Mouse (Mus musculus) T-helper 1 cell (primary cell): Measurements from ENCODE around the gene B3galt5.

Experiments used
- in situ Hi-C: fragments of 300-600 bp; cut with MboI, MseI; formaldehyde crosslinking; loops from one replicate; pipeline ENCODE4 v1.15.1; 2025; ENCODE audit warnings: high pct_unique_total_duplicates

B3galt5 gene

DNA sequence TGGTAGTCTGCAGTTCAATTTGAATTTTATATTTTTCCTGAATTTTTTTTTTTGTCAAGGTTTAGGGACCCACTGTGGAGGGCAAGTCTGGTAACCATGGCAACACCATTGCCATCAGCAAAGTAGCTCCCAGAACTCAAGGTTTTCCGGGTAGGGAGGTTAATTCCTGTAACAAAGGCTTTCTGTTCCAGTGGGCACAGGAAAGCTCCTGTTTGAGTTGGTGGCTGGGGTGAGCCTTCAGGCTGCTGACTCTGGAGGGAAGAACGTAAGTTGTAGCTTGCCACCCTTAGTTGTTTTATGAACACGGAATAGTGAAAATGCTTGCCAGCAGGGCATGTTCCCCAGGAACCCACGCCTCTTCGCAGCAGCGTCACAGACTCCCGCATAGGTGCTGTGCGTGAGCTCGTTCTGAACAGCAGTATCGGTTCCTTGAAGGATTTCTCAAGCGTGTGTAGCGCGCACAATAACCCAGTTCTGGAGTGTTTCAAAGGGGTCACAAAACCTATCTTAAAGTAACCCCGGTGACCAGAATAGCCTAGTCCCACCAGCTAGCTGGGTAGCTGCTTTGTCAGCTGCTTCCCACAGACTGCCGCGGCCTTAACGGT lies at the start of gene B3galt5:
Gene B3galt5 (plus strand): TSS at position 436 of the 605 bp plus-strand sequence.
- in situ Hi-C loops: no loop called here

DNA sequence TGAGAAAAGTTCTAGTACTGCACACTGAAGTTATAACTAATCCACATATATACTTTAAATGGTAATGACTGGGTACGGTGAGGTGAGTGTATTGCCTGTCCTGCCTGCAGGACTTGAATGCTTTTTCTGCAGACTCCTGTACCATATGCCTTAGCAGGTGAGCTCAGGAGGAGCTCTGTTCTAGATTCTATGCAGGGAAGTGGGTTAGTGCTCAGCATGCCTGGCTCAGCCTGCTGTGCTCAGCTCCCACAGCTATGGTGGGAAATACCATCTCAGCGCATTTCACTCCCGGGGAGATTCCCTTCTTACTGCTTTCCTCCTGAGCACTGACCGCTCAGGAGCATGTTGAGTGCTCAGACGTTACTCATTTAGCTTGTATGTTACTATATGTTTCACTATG lies 48.0 kb upstream of the B3galt5 start:
- in situ Hi-C loops: no loop called here

DNA sequence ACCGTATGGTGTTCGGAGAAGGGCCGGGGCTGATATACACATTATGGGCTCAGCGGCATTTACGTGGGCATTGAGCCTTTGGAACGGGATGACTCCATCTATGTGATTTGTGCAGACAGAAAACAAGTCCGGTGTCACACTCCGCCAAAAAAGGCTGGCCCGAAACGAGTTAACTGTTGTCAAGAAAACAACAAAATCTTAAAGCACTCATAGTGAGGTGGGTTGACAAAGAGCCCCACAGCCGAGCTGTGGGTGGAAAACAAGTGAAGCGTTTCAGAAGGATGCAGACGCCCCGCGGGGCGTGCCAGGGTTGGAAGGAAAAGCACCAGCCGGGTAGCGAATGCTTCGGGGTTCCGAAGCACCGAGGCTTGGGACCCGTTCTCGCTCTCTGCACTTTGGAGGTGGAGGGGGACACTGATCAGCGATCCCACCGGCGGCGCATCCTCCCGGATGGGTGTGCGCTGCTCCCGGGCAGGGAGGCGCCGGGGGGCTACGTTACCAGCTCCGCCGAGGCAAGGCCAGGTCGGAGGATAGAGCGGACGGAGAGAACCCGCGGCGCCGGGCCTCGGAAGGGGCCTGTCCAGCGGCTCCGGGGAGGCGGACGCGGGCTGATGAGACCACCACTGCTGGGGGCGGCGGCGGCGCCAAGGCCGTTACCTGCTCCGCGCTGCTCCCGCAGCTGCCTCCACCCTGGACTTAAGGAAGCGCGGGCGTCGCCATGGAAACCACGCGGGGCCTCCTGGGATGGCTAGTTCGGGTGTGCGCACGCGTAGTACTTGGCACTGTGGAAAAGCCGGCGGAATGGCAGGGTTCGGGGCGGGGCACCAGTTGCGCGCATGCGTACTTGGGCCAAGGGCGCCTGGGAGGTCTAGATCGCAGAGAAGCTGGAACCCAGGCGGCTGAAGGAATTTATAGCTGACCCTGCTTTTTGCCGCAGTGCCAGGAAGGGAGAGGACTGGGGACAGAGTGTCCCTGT lies 43.8 kb upstream of the B3galt5 start, which contains the start of gene Lca5l:
Gene Lca5l (minus strand): TSS at position 741 of the 976 bp plus-strand sequence.
- in situ Hi-C loops: no loop called here

DNA sequence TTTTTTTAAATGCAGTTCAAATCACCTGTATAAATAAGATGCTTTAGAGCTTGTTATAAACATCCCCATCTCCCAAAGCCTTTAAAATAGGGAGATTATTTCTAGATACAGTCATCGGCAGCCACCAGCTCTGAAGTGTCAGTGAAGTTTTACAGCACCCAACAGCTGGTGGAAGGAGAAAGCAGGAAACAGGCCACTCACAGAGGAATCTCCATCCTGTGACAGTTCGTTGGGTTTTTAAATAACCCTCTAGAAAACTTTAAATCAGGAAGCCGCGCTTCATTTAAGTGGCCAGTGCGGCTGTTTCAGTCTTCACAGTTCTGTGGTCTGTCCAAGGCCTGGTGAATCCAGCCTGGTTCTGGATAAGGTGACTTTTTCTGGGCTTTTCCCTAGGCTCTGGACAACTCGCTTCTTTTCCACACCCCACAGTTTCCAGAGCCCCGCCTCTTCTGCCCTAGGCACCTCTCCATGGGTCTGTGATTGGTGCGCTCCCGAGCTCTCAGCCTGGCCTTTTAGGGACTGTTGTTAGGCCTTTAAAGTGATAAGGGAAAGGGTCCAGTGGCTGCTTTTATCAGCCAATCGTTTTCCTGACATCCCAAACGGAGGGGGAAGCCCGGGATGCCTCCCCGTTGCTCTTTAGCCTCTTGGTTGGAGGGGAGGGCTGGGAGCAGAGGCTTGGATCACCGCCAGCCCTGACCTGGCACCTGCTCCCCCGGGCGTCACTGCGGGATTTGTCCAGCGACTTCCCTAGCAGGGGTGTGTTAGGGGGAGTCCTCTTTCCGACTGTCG lies 35.5 kb upstream of the B3galt5 start, which contains the start of gene Sh3bgr:
Gene Sh3bgr (plus strand): TSS at position 538 of the 789 bp plus-strand sequence.
- in situ Hi-C loops: no loop called here

DNA sequence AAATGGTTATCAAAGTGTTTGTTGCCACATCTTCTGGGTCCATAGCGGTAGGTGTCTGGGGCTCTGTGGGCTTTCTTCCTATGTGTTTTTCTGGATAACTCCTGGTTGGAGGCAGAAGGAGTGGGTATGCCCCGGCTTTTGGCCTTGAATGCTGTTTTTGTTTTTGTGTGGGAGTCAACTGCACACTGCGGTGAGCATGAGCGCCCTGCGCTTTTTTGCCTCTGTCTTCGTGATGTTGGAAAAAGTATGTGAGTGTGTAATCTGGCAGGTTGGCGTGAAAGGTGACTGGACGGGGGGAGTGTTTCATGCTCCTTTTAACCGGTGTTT lies 34.9 kb upstream of the B3galt5 start:
- in situ Hi-C loops: no loop called here

DNA sequence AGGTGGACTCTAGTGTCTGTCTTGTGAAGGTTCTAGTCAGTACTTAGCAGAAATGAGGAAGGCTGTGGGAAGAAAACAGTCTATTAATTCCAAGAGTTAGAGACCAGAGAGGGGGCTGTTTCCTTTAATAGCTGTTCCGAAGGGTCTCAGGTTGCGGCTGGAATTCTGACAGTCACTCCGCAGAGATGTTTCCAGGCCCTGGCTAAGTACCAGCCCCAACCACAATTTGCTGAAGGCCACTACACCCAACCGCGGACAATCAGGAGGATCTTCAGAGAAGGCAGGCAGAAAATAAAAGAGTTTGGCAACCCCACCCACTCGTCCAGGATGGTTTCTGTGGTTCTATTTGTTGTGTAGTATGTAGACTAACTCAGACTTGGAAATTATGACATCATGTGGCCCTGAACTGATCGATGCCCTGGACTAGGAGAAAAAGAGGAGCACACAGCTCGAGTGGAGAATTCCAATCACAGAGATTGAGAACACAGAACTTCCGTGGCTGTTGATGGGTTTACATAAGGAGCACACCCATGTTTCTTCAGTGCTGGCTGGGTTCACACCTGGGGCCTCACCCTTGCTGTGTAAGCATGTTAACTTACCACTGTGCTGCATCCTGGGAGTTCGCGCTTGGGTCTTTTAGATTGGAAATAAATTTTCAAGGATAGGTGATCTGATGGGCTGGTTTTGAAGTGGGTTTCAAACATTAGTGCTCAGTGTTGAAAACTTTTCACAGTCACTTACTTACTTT lies 33.9 kb upstream of the B3galt5 start:
- in situ Hi-C loops: no loop called here

DNA sequence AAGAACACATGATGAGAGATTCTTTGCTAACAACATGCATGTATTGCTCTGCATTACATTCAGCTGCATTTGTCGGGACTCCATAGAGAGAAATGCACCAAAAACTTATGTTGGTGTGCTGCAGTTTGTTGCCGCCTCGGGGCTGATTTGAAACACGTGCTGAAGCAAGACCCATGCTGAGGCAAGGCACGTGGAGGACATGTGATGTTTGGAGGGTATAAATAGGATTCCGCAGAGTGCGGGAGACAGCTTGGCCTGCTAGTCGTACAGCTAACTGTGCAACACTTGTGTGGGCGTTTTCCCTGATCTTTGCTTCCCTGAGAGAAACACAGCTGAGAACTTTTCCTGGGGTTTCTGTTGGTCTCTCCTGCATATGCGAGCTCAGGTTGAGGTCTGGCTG lies 25.8 kb upstream of the B3galt5 start:
- in situ Hi-C loops: no loop called here

DNA sequence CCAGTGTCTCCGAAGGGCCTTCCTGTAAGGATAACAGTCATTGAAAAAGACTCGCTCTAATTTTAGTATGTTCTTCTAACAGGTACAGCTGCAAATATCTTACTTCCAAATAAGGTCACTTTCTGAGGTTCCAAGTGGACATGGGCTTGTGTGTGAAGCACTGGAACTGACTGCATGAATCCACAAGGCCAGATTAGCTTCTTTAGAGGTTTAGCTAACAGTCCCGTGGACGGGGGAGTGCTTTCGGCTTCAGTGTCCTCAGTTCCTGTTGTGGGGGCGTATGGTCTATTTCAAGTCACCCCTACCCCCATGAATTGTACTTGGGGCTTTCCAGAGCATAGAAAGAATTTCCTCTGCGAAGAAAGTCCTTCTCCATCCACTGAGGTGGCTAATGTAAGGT lies 24.7 kb upstream of the B3galt5 start:
- in situ Hi-C loops: no loop called here

DNA sequence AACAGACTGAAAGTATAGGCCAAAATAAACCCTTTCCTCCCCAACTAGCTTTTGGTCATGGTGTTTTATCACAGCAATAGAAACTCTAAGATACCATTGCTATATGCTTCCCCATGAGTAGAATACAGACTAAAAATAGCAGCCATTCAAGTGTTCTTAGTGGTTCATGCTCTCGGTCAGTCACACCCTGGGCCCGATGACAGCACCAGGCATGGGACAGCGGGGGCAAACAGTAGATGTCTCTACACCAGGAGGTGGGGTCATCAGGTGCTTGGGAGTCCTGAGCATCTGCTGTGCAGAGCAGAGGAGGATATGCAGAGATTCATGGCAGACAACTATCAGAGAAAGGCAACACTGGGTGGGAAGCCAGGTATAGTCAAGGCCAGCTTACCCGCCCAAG lies 22.6 kb upstream of the B3galt5 start:
- in situ Hi-C loops: no loop called here

DNA sequence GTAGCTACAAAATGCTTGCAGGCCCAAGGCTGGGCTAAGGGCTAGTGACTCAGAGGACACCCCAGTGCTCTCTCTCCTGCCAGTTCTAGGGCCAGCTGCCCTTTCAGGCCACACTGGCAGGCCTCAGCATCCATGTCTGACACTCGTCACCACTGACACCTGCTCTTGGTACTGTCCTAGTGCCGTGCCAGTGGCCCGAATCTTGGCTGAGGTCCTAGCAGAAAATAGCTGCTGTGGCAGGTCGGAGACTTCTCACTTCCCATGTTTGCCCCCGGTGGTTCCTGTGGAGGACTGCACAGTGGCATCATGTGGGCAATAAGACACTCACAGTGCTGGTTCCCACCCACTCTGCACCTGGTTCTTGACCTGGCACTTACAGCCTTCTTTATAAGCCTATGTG lies 14.1 kb upstream of the B3galt5 start:
- in situ Hi-C loops: no loop called here

DNA sequence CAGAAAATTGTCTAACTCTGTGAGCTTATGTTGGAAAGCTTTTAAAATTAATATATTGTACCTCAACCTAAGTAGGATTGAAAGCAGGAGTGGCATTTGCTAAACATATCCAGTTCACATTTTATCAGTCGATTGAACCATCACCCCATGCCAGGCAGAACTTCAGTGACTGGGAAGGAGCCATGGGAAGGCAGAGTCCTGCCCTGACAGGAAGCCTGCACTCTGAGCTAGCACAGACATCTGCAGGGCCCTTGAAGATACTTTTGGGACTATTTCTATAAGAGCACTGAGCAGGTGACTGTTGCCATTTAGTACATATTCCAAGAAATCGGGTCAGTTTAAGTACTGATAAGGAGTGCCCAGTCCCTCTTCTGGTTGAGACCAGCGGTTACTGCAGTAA lies 13.6 kb upstream of the B3galt5 start:
- in situ Hi-C loops: no loop called here

DNA sequence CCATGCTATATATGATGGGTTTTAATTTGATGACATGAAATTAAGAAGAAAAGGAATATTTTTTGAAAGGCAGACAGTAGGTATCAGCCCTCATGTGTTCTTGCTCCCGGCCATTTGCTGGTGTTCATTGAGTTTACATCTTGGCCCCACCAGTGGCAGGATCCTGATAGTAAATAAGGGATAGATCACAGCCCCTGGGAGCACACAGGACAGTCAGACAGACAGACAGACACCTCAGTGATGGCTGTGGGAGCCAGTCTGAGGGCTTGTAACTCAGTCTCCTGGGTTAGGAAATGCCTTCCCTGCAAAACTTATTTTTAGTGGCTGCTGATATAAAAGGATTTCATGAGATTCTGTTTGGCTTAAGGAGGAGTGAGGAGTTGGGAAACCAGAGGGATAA lies 13.1 kb upstream of the B3galt5 start:
- in situ Hi-C loops: no loop called here

DNA sequence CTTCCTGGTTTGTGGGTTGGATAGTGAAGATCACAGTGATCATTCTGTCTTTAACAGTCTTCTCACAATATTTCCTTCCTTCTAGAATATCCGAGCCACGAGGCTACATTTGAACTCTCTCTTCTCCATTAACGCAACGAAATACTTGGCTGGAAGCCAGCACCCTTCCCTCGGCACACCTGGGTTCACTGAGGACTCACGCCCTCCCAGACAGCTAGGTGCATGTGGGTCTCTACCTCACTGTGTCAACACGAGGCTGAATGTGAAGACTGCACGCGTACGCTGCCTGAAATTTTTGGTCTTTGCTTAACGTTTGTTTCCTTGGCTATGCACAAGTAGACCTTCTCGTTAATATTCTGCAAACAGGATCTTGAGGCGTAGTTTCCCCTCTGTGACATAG lies 7.2 kb upstream of the B3galt5 start:
- in situ Hi-C loops: loop anchor here (5.0 kb wide), 1 partner anchor 119 kb away; no protein-coding TSS in a partner anchor

DNA sequence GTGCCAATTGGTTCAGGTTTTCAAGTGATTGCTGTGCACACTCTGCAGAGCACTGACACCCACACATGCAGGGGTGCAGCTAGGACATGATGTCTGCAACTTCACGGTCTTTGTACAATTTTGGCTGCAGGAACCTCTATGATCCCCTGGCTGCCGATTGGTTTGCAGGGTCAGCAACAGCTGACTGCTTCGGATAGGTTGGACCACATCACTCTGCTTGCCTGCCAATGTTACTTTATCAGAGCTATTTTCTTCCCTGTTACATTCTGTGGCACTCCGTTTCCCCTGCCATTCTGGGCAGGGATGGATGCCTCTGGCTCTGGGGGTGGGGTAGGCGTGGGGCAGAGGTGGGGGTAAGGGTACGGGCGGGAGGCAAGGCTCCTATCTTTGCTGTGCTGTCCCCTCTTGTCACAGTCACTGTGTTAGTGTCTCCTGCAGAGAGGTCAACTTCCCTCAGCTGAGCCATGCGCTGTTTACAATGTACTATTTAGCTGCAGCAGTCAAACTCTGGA lies 6.5 kb upstream of the B3galt5 start:
- in situ Hi-C loops: loop anchor here (5.0 kb wide), 1 partner anchor 118 kb away; no protein-coding TSS in a partner anchor

DNA sequence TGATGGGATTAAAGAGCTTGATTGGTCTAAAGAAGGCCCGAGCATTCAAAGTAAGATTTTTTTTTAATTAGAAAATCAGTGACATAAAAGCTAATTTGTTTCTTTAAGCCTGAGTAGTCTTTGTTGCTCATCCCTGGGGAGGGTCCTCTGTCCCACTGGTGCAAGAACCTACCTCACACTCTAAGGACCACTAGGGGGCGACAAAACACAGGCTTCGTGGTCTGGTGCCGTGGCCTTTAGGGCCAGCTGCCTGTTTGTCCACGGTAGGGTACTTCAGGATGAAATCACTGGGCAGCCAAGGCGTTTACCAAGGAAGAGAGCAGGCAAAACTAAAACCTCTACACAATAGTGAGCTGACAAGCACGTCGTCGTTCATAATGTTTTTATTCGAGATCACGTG lies 5.2 kb upstream of the B3galt5 start:
- in situ Hi-C loops: no loop called here

DNA sequence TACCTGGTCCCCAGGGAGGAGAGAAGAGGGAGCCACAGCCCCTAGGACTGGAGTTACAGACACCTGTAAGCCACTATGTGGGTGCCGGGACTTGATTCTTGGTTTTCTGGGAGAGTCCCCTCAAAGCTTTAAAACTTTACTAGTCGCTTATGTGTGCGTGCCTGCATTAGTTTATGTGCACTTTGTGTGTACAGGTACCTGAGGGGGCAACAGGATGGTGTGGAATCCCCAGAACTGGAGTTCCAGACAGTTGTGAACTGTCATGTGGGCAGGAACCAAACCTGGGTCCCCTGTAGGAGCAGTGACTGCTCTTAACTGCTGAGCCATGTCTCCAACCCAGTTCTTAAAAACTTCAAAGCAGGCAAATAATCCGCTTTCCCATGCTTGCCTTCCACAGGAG lies 4.3 kb upstream of the B3galt5 start:
- in situ Hi-C loops: no loop called here

DNA sequence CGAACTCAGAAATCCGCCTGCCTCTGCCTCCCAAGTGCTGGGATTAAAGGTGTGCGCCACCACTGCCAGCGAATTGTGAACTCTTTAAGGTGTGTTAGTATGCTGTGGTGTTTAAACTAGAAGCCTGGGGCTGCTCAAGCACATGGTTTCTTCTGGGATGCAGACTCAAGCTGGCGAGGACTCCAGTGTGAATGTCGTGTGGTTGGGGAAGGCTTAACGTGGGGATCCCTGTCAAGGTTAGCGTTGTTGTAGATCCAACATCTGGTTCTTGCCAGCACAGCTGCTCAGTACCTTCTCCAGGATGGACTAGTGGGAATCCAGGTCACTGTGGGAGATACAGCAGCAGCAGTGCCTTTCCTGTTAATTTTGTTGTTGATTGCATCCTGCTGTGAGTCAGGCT lies 3.6 kb upstream of the B3galt5 start:
- in situ Hi-C loops: no loop called here

DNA sequence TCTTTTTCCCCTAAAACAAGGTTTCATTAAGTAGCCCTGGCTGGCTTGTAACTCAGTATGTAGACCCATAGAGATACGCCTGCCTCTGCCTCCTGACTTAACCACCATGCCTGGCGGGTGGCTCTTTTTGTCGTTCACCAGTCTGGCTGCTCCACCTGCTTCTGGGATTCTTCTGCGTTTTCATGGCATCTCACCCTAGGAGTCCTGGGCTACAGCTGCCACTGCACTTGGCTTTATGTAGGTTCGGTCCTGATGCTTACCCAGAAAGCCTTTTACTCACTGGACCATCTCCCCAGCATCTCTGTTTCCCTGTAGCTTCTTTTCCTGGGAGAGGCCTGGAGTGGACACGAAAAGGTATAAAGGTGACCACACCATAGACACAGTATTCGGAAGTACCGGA lies 1.6 kb upstream of the B3galt5 start:
- in situ Hi-C loops: no loop called here

DNA sequence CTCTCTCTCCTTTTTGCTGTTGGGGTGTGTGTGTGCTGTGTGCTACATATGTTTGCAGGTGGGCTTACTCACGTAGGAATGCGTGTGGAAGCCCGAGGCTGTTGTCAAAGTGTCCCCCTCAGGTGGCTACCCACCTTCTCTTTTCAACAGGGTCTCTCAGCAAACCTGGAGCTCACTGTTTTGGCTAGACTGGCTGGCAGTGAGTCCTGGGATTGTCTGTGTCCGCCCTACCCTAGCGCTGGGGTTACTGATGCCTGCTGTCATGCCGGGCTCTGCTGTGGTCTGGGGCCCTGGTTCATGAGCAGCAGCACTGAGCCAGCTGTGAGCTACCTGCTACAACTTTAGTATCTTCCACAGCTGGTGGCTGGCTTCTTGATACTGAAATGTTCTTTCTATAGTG lies 8.9 kb downstream of the B3galt5 start:
- in situ Hi-C loops: no loop called here

DNA sequence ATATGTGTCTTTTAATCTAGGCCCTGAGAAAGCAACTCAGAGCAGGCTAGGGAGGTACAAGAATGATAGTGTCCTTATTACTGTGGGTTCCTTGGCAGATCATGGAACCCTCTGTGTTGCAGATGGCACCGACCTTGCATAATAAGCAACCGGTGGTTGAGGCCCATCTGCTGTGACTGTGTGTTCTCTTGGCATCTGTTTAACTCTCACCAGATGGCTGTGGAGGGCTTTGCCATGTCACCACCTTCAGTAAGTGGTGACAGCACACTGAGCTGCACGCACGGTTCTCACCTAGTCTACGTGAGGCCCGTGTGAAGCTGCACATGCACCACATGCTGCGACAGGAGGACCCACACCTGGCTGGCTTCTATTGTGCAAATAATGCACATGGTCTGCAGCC lies 14.0 kb downstream of the B3galt5 start:
- in situ Hi-C loops: no loop called here

DNA sequence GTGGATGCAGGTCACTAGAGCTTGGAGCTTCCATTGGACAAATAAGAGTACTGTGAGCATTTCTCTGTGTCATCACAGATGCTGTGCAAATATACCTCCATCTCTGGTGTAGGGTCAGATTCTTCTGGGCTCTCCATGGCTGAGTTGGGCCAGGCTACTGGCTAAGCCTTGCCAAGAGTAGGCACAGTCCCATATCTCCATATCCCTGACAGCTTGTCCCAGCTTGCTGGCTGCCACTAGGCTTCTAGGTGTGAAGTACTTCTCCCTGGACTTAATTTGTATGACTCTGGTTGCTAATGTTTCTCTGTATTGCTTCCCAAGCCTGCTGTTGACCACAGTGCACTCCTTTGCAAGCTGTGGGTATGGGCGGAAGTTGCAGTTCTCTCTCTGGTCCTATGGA lies 16.5 kb downstream of the B3galt5 start:
- in situ Hi-C loops: no loop called here
